Mouse (Mus musculus) heart, postnatal 25 days (tissue): ENCODE results near the gene C130074G19Rik. TPM values are rescaled to one million over a fixed set of nuclear protein-coding genes. Genes with fewer than 3 reads are reported as not detected.

Source experiments
- DNase-seq: peaks from one replicate; pipeline ENCODE4 v3.0.0; 2022; ENCODE audit warnings: low spot score
- intact Hi-C: fragments of 180-260 bp; cut with DNase I; formaldehyde crosslinking; loops from one replicate; pipeline ENCODE4 v1.15.1; 2025
- total RNA-seq, 2 experiments: library from RNA; stranded (reverse); gene quantifications; 2 replicates each; pipeline ENCODE4 v1.2.3; 2021

The C130074G19Rik gene
- total RNA-seq = 10 to 100 TPM; 17.4 to 18.0 TPM

GRCm38 (mm10) chr1:184882281-184883268 is at the start of gene C130074G19Rik:
Gene C130074G19Rik (minus strand): TSS chr1:184883218.
- intact Hi-C loops = loop anchor here (2.0 kb wide), 2 partner anchors 30 to 58 kb away; no protein-coding TSS in a partner anchor
- peak; percentile 65 for DNase-seq

DNA sequence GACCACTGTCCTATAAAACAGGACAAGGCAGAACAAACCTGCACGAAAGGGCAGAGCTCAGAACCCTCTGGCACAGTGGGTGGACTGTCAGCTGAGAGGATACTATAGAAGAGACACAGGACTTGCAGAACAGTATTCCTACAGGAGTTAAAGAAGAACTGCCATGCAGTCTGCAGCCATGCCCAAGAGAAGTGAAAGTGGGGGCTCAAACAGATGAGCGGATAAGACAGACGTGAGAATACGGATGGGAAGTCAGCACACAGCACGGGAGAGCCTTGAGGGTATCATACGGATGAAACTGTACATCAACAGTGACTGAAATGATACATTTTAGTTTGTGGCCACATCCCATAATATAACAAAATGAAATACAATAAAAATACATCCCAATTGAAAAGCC is 48.1 kb upstream of the C130074G19Rik start:
- intact Hi-C loops = no loop called here

DNA sequence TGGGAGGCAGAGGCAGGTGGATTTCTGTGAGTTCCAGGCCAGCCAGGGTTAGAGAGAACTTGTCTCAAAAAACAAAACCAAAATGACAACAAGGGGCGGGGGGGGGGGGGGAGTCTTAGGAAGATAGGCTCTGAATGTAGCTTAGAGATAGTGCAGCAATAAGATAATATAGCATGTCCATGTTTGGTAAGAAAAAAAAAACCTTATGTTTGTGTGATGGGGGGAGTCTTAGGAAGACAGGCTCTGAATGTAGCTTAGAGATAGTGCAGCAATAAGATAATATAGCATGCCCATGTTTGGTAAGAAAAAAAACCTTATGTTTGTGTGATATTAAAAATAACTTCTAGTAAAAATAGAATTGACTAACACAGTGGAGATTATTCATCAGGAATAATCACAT is 45.4 kb upstream of the C130074G19Rik start:
- intact Hi-C loops = no loop called here

More for the DNA sequence above, 48.1 kb upstream of the C130074G19Rik start:
- no peak for DNase-seq

DNA sequence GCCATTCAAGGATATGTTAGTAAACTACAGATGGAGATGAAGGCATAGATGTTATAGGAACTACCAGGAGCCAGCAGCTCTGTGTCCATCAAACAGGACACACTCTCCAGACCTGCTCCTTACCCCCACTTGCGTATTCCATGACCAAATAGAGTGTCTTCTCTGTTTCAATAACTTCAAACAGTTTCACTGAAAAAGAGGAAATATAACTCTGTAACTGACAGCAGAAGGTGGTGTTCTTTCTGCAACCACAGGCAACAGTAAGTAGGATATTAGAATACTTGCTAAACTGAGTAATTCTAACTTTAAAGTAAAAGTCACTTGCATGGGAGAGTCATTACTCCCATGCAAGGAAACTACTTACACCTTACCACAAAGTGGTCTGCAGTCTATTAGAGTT is 44.9 kb upstream of the C130074G19Rik start:
- intact Hi-C loops = no loop called here

More for the DNA sequence above, 45.4 kb upstream of the C130074G19Rik start:
- DNase-seq = no peak

GRCm38 (mm10) chr1:184922824-184923223 is 39.8 kb upstream of the C130074G19Rik start:
- DNase-seq = no peak
- intact Hi-C loops = no loop called here

More for the DNA sequence above, 44.9 kb upstream of the C130074G19Rik start:
- DNase-seq = no peak

DNA sequence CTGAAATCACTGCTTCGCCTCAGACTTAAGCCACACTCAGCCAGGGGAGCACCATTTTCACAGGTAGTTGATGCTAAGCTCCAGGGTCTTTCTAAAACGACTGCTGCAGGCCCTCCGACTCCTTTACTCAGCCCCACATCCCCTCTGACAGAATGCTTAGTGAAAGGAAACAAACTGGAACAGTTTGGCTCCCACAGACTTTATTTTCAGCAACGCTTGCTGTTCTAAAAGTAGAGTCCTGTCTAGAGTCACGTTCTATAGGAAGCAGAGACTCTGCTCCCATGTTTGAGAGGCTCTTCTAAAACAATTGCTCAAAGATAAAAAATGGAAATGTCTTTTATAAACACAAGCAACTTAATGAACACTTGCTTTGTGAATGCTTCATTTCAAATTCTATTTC is 37.0 kb upstream of the C130074G19Rik start:
- no peak for DNase-seq
- intact Hi-C loops = no loop called here

GRCm38 (mm10) chr1:184918227-184918888 is 35.3 kb upstream of the C130074G19Rik start:
- no peak for DNase-seq
- intact Hi-C loops = no loop called here

GRCm38 (mm10) chr1:184912336-184912735 is 29.3 kb upstream of the C130074G19Rik start:
- intact Hi-C loops = no loop called here
- no peak for DNase-seq

- intact Hi-C loops = no loop called here
- no peak for DNase-seq
These were observed 28.8 kb upstream of the C130074G19Rik start for GRCm38 (mm10) chr1:184911861-184912260.

DNA sequence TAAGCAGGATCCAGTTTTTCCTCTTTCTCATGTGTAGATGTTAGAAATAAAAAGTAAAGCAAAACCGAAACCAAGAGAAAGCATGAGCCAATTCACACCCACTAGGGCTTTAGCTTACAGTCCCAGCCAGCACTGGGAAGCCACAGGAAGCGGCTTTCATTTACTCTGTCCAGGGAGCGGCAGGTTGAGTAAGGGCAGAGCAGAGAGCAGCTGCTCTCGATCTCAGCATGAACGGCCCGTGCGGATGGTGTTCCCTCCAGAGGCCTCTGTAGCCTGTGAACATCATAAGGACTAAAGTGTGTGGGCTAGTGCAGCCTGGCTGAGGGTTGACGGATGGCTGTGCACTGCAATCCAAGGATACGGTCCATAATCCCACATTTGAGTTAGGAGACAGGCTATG is 25.5 kb upstream of the C130074G19Rik start:
- no peak for DNase-seq
- intact Hi-C loops = no loop called here

DNA sequence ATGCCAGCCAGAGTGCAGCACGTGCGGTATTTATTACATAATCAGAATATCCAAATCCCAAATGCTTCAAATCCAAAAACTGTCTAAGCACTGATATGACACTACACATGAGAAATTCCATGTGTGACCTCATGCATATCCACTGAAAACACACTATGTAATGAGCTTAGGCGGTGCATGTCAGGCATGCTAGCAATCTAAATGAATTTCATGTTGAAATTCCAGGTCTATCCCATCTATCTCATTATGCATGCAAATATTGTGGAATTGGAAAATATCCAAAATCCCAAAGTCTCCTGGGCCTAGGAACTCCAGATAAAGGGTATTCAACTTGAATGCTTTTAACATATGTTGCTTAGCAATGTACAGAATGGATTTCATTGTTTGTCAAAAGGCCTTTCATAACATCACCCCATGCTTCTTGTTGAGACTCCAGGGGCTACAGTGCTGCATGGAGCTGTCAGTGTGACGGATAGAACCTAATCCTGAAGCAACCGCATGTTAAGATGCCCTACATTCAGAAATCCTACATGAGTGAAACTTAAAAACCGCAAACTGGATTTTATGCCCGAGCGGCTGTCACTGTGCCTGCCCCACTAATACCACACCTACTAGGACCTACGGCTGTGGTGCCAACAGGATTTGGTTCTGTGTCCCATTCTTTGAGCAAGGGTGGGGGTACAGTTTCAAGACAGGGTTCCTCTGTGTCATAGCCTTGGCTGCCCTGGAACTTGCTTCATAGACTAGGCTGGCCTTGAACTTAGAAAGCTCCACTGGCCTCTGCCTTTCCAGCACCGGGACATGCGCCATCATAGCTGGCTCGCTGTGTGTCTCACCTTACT is 23.1 kb upstream of the C130074G19Rik start:
- intact Hi-C loops = no loop called here

DNA sequence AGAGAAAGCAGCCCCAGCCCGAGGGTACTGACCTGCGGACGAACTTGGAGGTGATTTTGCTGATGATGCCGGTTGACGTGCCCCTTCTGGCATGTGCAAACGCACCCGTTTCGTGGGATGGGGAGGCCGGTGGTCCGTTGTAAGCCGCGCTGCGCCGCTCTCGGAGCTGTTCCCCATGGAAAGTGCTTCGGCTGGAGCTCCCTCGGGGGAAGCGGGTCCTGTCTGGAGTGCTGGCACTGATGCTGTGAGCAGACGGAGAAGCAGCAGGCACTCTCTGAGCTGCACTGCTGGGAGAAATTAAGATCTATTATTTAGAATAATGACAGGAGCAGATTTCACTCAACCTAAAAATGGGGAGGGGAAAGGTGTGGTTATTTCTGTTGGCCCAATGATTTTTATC is 22.4 kb upstream of the C130074G19Rik start:
- intact Hi-C loops = no loop called here
- DNase-seq = no peak

More for the DNA sequence above, 23.1 kb upstream of the C130074G19Rik start:
- DNase-seq = no peak

GRCm38 (mm10) chr1:184903697-184904096 is 20.7 kb upstream of the C130074G19Rik start:
- intact Hi-C loops = no loop called here

GRCm38 (mm10) chr1:184902886-184903285 is 19.9 kb upstream of the C130074G19Rik start:
- DNase-seq = no peak
- intact Hi-C loops = no loop called here

More at GRCm38 (mm10) chr1:184903697-184904096, 20.7 kb upstream of the C130074G19Rik start:
- DNase-seq = no peak

- intact Hi-C loops = no loop called here
These were observed 14.3 kb upstream of the C130074G19Rik start for GRCm38 (mm10) chr1:184897350-184897749.

GRCm38 (mm10) chr1:184891998-184892397 is 9.0 kb upstream of the C130074G19Rik start:
- no peak for DNase-seq
- intact Hi-C loops = loop anchor here (2.0 kb wide), 1 partner anchor 67 kb away; no protein-coding TSS in a partner anchor

More at GRCm38 (mm10) chr1:184897350-184897749, 14.3 kb upstream of the C130074G19Rik start:
- no peak for DNase-seq

GRCm38 (mm10) chr1:184889454-184889853 is 6.4 kb upstream of the C130074G19Rik start:
- intact Hi-C loops = no loop called here
- DNase-seq = no peak

DNA sequence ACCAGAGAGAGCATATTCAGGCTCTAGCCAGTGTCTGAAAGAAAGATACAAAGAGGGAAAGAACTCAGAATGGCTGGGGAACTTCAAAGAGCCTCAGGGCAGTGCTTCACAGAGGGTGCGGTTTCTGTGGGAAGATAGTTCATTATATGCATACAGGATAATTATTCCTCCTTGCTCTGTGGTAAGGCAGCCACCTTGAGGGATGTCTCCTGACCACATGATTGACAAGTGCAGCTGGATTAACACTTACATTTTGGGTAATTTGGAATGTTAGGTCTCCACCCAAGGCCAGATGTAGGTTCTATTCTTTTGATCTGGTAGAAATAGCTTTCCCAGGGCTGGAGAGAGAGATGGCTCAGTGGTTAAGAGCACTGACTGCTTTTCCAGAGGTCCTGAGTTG is 3.1 kb upstream of the C130074G19Rik start:
- DNase-seq = no peak
- intact Hi-C loops = no loop called here

- no peak for DNase-seq
- intact Hi-C loops = loop anchor here (2.0 kb wide), 2 partner anchors 29 to 57 kb away; no protein-coding TSS in a partner anchor
These were observed 1.2 kb downstream of the C130074G19Rik start for GRCm38 (mm10) chr1:184881861-184882260.

DNA sequence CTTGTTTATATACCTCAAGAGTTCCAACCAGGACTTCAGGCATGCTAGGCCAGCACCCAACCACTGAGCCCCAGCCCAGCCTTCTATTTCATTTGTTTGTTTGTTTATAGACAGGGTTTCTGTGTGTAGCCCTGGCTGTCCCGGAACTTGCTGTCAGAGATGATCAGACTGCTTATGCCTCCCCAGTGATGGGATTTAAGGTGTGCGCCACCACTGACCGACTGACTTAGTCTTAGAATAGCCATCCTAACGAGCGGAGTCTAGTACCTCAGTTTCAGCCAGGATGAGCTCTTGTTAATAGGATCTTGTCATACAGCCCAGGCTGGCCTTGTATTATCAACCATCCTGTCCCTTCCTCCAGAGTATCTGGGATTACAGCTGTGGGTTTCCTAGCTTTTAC is 1.8 kb downstream of the C130074G19Rik start:
- intact Hi-C loops = no loop called here
- no peak for DNase-seq
